Mouse (Mus musculus) CD8-positive naive resting alpha-beta T cell, adult 57 days (primary cell): ENCODE results near the gene Sin3a. TPM values are rescaled to one million over a fixed set of nuclear protein-coding genes. Genes with fewer than 3 reads are reported as not detected.

Source experiments
- total RNA-seq: library from RNA; stranded (reverse); gene quantifications from one replicate; pipeline ENCODE4 v1.2.4, GENCODE M21; 2023

The Sin3a gene
- total RNA-seq = 101 TPM

GRCm38 (mm10) chr9:57071801-57072351, at the start of gene Sin3a:
Sin3a (plus strand) TSS chr9:57072040.

GRCm38 (mm10) chr9:57130577-57131433, 59.0 kb downstream of the Sin3a start, which contains the start of gene Man2c1:
Man2c1 (plus strand) TSS chr9:57130690.

DNA sequence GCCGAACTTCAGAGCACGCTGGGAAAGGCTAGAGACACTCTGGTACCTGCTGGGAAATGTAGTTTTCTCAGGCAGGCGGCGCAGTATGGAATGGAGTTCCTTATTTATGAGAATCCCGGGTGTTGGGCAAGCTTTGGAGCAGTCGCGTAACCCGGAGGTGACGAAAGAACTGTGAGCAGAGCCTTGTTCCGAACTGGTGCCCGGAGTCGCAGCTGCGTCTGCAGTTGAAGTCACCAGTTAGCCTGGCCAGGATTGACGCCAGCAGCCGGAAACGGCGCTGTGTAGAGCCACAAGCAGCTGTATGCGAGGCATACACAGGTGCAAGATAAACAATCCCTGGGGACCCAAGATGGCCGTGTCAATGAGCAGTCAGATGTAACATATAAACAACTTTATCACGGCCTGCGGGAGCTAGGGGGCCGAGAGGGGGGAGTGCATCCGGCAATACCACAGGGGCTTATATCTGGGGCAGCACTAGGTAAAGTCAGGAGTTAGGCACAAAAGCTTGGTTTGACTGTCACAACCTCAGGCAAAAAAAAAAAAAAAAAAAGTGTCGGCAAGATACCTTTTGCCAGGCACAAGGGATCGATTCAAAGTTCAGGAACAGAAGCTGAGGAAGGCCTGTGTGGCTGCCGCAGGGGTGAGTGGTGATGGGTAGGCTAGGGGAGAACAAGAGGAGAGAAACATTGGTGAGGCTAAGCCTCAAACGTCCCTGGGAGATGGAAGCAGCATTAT, 76.5 kb downstream of the Sin3a start, which contains the start of gene Neil1:
Gene Neil1, minus strand, starts transcription at position 162 of the 735 bp plus-strand sequence.

GRCm38 (mm10) chr9:57158013-57158470, 86.2 kb downstream of the Sin3a start, which contains the start of gene Commd4:
Commd4 (minus strand) TSS chr9:57158331.

Other genes with a start within 250 kb of the Sin3a start
- gene Odf3l1, start 207.4 kb upstream of the Sin3a start, total RNA-seq = not detected
- gene Cspg4, start 207.0 kb upstream of the Sin3a start, total RNA-seq = not detected
- gene Snx33, start 143.7 kb upstream of the Sin3a start, total RNA-seq = 11.0 TPM
- 97.6 TPM for gene Imp3, start 134.6 kb upstream of the Sin3a start, total RNA-seq
- gene Snupn, start 121.2 kb upstream of the Sin3a start, total RNA-seq = 7.8 TPM
- 8.1 TPM for gene Ptpn9, start 77.1 kb upstream of the Sin3a start, total RNA-seq
- 159 TPM for gene Man2c1, start 58.6 kb downstream of the Sin3a start, total RNA-seq
- 38.6 TPM for gene Neil1, start 76.3 kb downstream of the Sin3a start, total RNA-seq
- 82.2 TPM for gene Commd4, start 86.3 kb downstream of the Sin3a start, total RNA-seq
- not detected for gene Trcg1, start 164.5 kb downstream of the Sin3a start, total RNA-seq
- 62.8 TPM for gene 1700017B05Rik, start 190.6 kb downstream of the Sin3a start, total RNA-seq